Mouse (Mus musculus) C2C12 (cell line): Measurements from ENCODE around the gene Oprm1. TPM values are rescaled to one million over a fixed set of nuclear protein-coding genes. Genes with fewer than 3 reads are reported as not detected.

ENCODE experiments used
- H3K27me3 ChIP-seq: one replicate; pipeline ENCODE4 v1.6.1; 2011; ENCODE audit not compliant: control insufficient read depth, insufficient read depth, insufficient read length
- H3K36me3 ChIP-seq: one replicate; pipeline ENCODE4 v1.6.1; 2011; ENCODE audit not compliant: control insufficient read depth, insufficient read depth
- H3K4me3 ChIP-seq: one replicate; pipeline ENCODE4 v1.5.1; 2011; ENCODE audit warnings: mild to moderate bottlenecking, control low read depth; ENCODE audit not compliant: poor library complexity, insufficient read depth, severe bottlenecking
- H3K79me2 ChIP-seq: one replicate; pipeline ENCODE4 v1.6.1; 2011; ENCODE audit not compliant: control insufficient read depth, insufficient read depth
- H3K79me3 ChIP-seq: one replicate; pipeline ENCODE4 v1.6.1; 2011; ENCODE audit warnings: low read depth, control low read depth
- H3ac ChIP-seq: one replicate; pipeline ENCODE3; 2011; ENCODE audit warnings: low read depth; ENCODE audit not compliant: control insufficient read depth, insufficient read length
- CEBPB ChIP-seq: IDR thresholded peaks from one replicate; pipeline ENCODE4 v1.6.1; 2011; ENCODE audit warnings: low read depth, mild to moderate bottlenecking, control low read depth, moderate library complexity
- CTCF ChIP-seq: IDR thresholded peaks from one replicate; pipeline ENCODE4 v1.5.1; 2011; ENCODE audit not compliant: control insufficient read depth, insufficient read depth, insufficient read length
- FOSL1 ChIP-seq: IDR thresholded peaks from one replicate; pipeline ENCODE4 v1.8.0; 2011; ENCODE audit warnings: mild to moderate bottlenecking, low read length; ENCODE audit not compliant: poor library complexity, insufficient read depth, severe bottlenecking
- MAX ChIP-seq: IDR thresholded peaks from one replicate; pipeline ENCODE4 v1.6.1; 2011; ENCODE audit warnings: mild to moderate bottlenecking, control low read depth
- MYOD1 ChIP-seq: IDR thresholded peaks from one replicate; pipeline ENCODE4 v1.6.1; 2011; ENCODE audit warnings: low read depth; ENCODE audit not compliant: control insufficient read depth, insufficient read length
- MYOG ChIP-seq: IDR thresholded peaks from one replicate; pipeline ENCODE4 v1.6.1; 2011; ENCODE audit not compliant: control insufficient read depth, insufficient read length; ENCODE audit errors: extremely low read depth
- USF1 ChIP-seq: IDR thresholded peaks from one replicate; pipeline ENCODE4 v1.6.1; 2011; ENCODE audit warnings: low read depth, mild to moderate bottlenecking, control low read depth, moderate library complexity
- polyA plus RNA-seq: library from polyadenylated mRNA; unstranded; fragments of >200 nt; fragmentation: generic; extraction: Trizol; gene quantifications from one replicate; pipeline ENCODE4 v1.2.1, GENCODE M21; 2012; ENCODE audit warnings: missing spikeins

The Oprm1 gene
- polyA plus RNA-seq, 1 experiment, result not detected

DNA sequence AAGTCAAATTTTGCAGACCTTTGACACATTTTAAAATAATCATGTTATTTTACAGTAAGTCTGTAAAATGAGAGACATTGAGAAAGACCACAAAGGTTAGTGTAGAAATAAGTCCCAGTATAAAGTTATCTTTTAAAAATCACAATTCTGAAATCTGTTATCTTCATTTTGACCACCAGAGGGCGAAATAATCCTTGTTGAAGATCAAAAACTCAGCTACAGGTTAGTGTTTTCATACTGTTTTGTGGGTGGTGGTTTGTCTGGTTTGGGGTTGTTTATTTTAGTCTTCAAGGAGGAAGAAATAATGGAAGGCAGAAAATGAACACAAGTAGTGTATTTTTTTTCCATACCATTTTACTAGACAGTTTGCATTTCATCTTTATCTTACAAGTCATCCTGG is 127.2 kb downstream of the Oprm1 start:
- H3K4me3 ChIP-seq, result no peak overlapping the region
- no peaks in the 10 kb centered on the region for H3K79me3 ChIP-seq
- TF ChIP-seq MYOD1 (no peak), FOSL1 (no peak), MAX (no peak), CTCF (no peak), CEBPB (no peak), USF1 (no peak), MYOG (no peak)
- H3ac ChIP-seq, result no peak overlapping the region
- H3K27me3 ChIP-seq, result no peaks in the 10 kb centered on the region
- no peaks in the 10 kb centered on the region for H3K36me3 ChIP-seq
- H3K79me2 ChIP-seq, result no peaks in the 10 kb centered on the region

DNA sequence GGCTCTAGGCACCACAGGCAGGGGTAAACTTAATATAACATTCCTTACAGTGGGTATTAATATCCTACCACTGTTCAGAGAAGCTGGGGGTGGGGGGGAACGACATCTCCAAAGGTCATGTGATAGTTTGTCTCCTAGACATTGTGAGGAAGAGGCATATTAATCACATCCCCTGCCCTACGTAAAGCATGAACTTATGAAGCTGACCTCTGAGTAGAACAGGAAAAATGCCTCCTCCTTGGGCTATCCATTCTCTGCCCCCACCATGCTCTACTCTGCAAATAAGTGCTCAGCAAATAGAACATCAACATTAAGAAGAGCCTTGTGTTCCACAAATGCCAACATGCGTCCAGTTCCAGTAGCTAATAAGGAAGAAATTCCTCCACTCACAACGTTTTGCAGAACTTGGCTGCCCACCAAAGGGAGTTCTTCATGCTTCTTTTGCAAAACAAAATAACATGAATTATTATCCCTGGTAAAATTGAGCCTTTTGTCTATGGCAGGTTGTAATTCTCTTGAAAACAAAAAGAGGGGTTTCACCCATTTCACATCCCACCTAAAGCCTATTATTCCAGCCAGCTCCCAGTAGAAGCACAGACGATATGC is 131.4 kb downstream of the Oprm1 start:
- TF ChIP-seq CEBPB, result no peak
- no peaks in the 10 kb centered on the region for H3K79me2 ChIP-seq
- no peaks in the 10 kb centered on the region for H3K27me3 ChIP-seq
- no peaks in the 10 kb centered on the region for H3K79me3 ChIP-seq
- no peaks in the 10 kb centered on the region for H3K36me3 ChIP-seq
- H3ac ChIP-seq, result no peak overlapping the region
- no peak overlapping the region for H3K4me3 ChIP-seq

DNA sequence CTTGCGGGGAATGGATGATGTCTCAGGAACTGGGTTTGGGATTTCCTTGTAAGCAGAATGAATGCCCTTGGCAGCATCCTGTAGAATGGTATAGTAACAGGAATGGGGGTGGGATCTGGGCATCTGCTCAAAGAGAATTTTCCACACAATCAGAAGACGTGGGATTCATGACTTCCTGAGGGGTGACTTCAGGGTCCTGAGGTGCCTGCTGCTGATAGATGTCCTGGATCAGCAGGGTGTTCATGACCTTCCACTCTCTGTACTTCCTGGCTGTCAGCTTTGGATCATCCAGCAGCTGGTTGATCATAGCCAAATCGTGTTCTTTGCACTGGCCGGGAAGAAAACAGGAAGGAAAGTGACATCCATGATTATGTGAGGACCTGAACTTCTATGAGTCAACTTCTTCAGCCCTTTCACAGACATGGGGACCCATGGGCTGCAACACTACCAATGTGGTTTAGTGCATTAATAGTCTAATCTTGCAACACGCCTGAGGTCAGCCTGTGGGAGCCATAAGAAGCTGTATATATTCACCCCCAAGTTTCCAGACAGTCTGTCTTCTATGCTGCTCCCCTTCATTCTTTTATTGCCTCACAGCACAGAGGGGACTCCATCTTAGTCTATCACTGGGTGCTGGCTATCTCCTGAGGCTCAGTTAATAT is 132.2 kb downstream of the Oprm1 start:
- Histone ChIP-seq H3K79me3 (no peaks in the 10 kb centered on the region), H3K36me3 (no peaks in the 10 kb centered on the region), H3K79me2 (no peaks in the 10 kb centered on the region), H3ac (no peak overlapping the region), H3K4me3 (no peak overlapping the region), H3K27me3 (no peaks in the 10 kb centered on the region)
- TF ChIP-seq FOSL1, result no peak
- TF ChIP-seq MYOD1, result no peak

DNA sequence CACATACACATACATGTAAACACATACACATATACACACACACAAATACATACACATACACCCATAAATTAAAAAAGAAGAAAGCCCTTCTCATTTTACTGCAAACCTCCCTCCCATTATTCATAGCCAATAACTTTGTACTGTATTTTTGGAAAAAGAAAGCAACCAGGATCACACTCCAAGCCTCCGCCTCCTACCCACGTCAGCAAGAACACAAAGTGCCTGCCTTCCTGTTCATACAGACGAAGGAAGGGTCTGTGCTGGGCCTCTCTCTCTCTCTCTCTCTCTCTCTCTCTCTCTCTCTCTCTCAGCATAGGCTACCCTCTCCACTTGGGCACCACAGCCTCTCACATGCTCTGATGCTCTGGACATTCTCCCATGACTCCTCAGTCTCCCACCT is 137.5 kb downstream of the Oprm1 start:
- Histone ChIP-seq H3K36me3 (no peaks in the 10 kb centered on the region), H3K4me3 (no peak overlapping the region), H3K79me3 (no peaks in the 10 kb centered on the region), H3ac (no peak overlapping the region), H3K27me3 (no peaks in the 10 kb centered on the region), H3K79me2 (no peaks in the 10 kb centered on the region)
- TF ChIP-seq CTCF (no peak), USF1 (no peak), MYOG (no peak), CEBPB (no peak), MAX (no peak), FOSL1 (no peak), MYOD1 (no peak)

DNA sequence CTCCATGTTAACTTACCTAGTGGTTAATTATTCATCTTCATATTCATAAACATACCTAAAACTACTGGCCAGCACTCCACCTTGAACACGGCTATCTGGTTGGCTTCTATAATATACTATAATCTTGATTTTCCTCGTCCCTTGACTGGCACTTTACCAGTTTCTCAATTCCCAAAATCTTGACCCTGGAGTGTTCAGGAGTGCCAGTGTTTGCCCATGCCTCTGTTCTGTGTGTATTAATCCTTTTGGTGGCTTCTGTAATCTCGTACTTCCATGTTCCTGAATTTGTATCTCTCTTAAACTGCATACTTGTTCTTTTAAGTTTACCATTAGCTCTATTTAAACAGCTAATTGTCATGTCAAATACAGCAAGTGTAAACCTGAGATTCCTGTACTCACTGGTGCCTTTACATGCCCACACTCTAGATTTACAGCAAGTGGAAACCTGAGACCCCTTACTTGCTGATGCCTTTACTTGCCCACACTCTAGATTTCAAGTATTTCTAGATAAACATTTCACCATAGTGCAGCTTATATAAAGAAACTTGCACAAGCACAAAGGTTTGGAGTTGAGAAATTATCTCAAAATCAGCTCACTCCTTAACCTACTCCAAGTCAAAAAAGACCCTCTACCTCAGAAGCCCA is 138.5 kb downstream of the Oprm1 start:
- no peaks in the 10 kb centered on the region for H3K79me3 ChIP-seq
- H3K79me2 ChIP-seq, result no peaks in the 10 kb centered on the region
- H3K27me3 ChIP-seq, result no peaks in the 10 kb centered on the region
- H3ac ChIP-seq, result no peak overlapping the region
- no peak for TF ChIP-seq USF1
- TF ChIP-seq FOSL1, result no peak
- no peak for TF ChIP-seq MYOG
- no peak for TF ChIP-seq MYOD1
- no peak for TF ChIP-seq CTCF
- no peak for TF ChIP-seq MAX
- TF ChIP-seq CEBPB, result no peak
- H3K4me3 ChIP-seq, result no peak overlapping the region
- H3K36me3 ChIP-seq, result no peaks in the 10 kb centered on the region

DNA sequence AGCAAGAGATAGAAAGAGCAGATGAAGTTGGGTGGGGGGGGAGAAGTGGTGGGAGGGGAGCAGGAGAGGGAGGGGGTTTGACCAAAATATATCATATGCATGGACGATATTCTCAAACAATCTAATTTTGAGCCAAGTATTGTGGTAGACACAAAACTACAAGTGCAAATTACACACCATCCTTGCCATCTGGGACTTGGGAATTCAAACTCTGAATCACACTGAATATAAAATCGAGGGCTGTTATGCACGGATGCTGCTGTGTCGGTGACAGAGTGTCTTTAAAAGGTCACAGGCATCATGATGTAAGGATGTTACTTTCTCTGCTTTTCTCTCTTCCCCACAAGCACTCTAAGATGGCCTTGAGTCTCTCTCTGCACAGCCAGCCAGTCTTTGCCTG is 141.8 kb downstream of the Oprm1 start:
- H3K27me3 ChIP-seq, result no peaks in the 10 kb centered on the region
- no peak overlapping the region for H3K4me3 ChIP-seq
- H3K36me3 ChIP-seq, result no peaks in the 10 kb centered on the region
- H3K79me2 ChIP-seq, result no peaks in the 10 kb centered on the region
- no peaks in the 10 kb centered on the region for H3K79me3 ChIP-seq
- TF ChIP-seq CTCF (no peak), MYOG (no peak), CEBPB (no peak), MAX (no peak), MYOD1 (no peak), USF1 (no peak), FOSL1 (no peak)
- no peak overlapping the region for H3ac ChIP-seq
